Mouse (Mus musculus) embryonic facial prominence, embryonic 13.5 days (tissue): ENCODE data around the gene Fos. TPM values are rescaled to one million over a fixed set of nuclear protein-coding genes. Genes with fewer than 3 reads are reported as not detected.

ENCODE experiments used
- ATAC-seq: fragments of 200-750 bp; cut with Nextera tagmentation; 2 replicates; pipeline ENCODE4 v1.8.0; 2017; ENCODE audit warnings: low read depth; ENCODE audit not compliant: insufficient number of reproducible peaks, insufficient read depth, low FRiP score, low TSS enrichment
- H3K27ac ChIP-seq: fragments of 300-500 bp; sonication (generic); 2 replicates; pipeline ENCODE4 v1.5.1; 2015; ENCODE audit warnings: moderate library complexity, mild to moderate bottlenecking, inconsistent platforms
- H3K27me3 ChIP-seq: fragments of 300-500 bp; sonication (generic); 2 replicates; pipeline ENCODE4 v1.6.1; 2015; ENCODE audit warnings: mild to moderate bottlenecking, inconsistent platforms
- H3K36me3 ChIP-seq: fragments of 300-500 bp; sonication (generic); 2 replicates; pipeline ENCODE4 v1.6.1; 2015; ENCODE audit warnings: mild to moderate bottlenecking, inconsistent platforms
- H3K4me1 ChIP-seq: fragments of 300-500 bp; sonication (generic); 2 replicates; pipeline ENCODE4 v1.6.1; 2015; ENCODE audit warnings: inconsistent platforms
- H3K4me2 ChIP-seq: fragments of 300-500 bp; sonication (generic); 2 replicates; pipeline ENCODE4 v1.6.1; 2015; ENCODE audit warnings: moderate library complexity, mild to moderate bottlenecking, inconsistent platforms
- H3K4me3 ChIP-seq: fragments of 300-500 bp; sonication (generic); 2 replicates; pipeline ENCODE4 v1.5.1; 2015; ENCODE audit warnings: mild to moderate bottlenecking, inconsistent platforms
- H3K9ac ChIP-seq: fragments of 300-500 bp; sonication (generic); 2 replicates; pipeline ENCODE4 v1.6.1; 2015; ENCODE audit warnings: mild to moderate bottlenecking, inconsistent platforms
- H3K9me3 ChIP-seq: fragments of 300-500 bp; sonication (generic); 2 replicates; pipeline ENCODE4 v1.6.1; 2016; ENCODE audit warnings: inconsistent platforms
- WGBS: fragments of 180-500 bp; shearing (Covaris S2); methylation state at CpG from one replicate; pipeline ENCODE4 v1.1.7; 2015; ENCODE audit warnings: mixed read lengths; 5-methylcytosine and 5-hydroxymethylcytosine counted together
- polyA plus RNA-seq: library from polyadenylated mRNA; unstranded; fragments of >200 nt; fragmentation: Nextera tagmentation; extraction: Ambion mirVana; gene quantifications from 2 replicates; pipeline ENCODE4 v1.2.1, GENCODE M21; 2015

Gene Fos
- polyA plus RNA-seq, 1 experiment from 2014 or later: 7.3 TPM

GRCm38 (mm10) chr12:85462802-85463201 lies 10.9 kb upstream of the Fos start:
- Histone ChIP-seq H3K27ac (0 out of 2 replicates have a peak overlapping the region, but pooled peaks have one; percentile 22), H3K9ac (peak overlapping the region; percentile 44; the same call in 1 of the 2 replicates), H3K36me3 (no peaks in the 10 kb centered on the region)

DNA sequence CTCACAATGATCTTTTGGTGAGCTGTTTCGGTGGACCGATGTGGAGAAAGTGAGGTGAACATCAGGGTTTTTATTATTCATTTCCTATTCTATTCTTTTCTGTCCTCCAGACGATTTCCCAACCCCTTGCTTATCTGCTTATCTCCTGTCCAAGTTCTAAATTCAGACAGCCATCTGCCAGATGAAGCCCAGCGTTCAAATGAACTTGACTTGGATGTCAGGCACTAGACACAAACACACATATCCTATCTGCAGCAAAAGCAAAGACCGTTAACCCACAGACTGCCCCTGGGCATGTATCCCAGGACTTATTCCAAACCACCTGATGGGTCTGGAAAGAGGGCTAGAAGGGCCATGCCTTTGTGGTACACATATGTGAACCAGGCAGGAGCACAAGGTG lies 9.3 kb upstream of the Fos start:
- H3K9ac ChIP-seq: no peak overlapping the region
- H3K27me3 ChIP-seq: no peaks in the 10 kb centered on the region
- WGBS: 71% methylated on average over 5 of the region's 5 CpGs
- peaks cover 43% of the 10 kb centered on the region for H3K4me1 ChIP-seq
- H3K9me3 ChIP-seq: no peaks in the 10 kb centered on the region
- H3K36me3 ChIP-seq: no peaks in the 10 kb centered on the region
- ATAC-seq: no peak
- H3K4me3 ChIP-seq: no peak overlapping the region
- no peak overlapping the region for H3K27ac ChIP-seq
- H3K4me2 ChIP-seq: no peak overlapping the region

More at GRCm38 (mm10) chr12:85462802-85463201, 10.9 kb upstream of the Fos start:
- Histone ChIP-seq H3K4me3 (no peak overlapping the region), H3K27me3 (no peaks in the 10 kb centered on the region), H3K4me2 (no peak overlapping the region), H3K4me1 (peaks cover 30% of the 10 kb centered on the region), H3K9me3 (no peaks in the 10 kb centered on the region)
- WGBS: 49% methylated on average over 7 of the region's 7 CpGs
- no peak for ATAC-seq

DNA sequence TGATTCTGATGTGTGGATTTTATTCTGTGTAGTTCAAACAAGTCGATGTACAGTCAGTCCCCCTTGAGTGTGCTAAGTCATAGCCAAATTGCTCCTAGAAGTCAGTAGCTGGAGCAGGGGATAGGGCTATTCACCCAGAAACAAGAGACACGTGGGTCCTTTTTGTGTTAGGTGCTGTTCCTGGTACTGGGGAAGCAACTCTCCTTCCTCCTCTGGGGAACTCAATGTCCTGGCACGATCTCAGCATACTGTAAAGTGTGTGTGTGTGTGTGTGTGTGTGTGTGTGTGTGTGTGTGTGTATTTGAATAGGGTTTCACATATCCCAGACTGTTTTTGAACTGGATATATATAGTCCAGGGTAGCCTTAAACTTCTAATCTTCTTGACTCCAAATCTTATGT lies 8.8 kb upstream of the Fos start:
- Histone ChIP-seq H3K9ac (no peak overlapping the region), H3K4me3 (no peak overlapping the region), H3K9me3 (no peaks in the 10 kb centered on the region), H3K27ac (no peak overlapping the region), H3K4me1 (peaks cover 39% of the 10 kb centered on the region), H3K36me3 (no peaks in the 10 kb centered on the region), H3K27me3 (no peaks in the 10 kb centered on the region), H3K4me2 (no peak overlapping the region)
- ATAC-seq: no peak
- 61% methylated on average over 3 of the region's 3 CpGs for WGBS

DNA sequence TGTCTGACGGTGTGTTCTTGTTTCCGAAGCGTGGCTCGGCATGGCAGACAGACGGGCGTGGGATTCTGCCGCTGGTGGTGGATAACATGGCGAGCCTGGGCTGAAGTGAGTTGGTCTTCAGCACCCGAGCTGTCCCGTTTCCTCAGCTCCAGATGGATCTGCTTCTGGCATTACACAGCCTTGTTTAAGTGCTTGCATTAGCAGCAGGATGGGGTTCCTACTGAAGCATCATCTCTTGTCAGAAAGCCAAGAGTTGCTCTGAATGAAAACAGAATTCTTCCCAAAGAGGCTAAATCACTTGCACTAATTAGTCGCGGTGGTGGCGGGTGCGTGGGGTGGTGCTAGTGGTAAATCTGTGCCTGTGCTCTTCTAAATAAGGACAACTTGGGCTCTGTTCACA lies 5.8 kb upstream of the Fos start:
- peaks cover 38% of the 10 kb centered on the region for H3K4me1 ChIP-seq
- H3K36me3 ChIP-seq: no peaks in the 10 kb centered on the region
- peaks cover 10% of the 10 kb centered on the region; the same call in 1 of the 2 replicates for H3K27me3 ChIP-seq
- H3K27ac ChIP-seq: no peak overlapping the region
- no peak overlapping the region for H3K4me2 ChIP-seq
- 67% methylated on average over 14 of the region's 14 CpGs for WGBS
- no peak overlapping the region for H3K4me3 ChIP-seq
- ATAC-seq: no peak
- no peak overlapping the region for H3K9ac ChIP-seq
- H3K9me3 ChIP-seq: no peaks in the 10 kb centered on the region

- H3K27me3 ChIP-seq: peaks cover 10% of the 10 kb centered on the region; the same call in 1 of the 2 replicates
- H3K9me3 ChIP-seq: no peaks in the 10 kb centered on the region
- WGBS: 76% methylated on average over 12 of the region's 12 CpGs
- no peak for ATAC-seq
- peaks cover 37% of the 10 kb centered on the region for H3K4me1 ChIP-seq
- no peak overlapping the region for H3K4me3 ChIP-seq
- no peak overlapping the region for H3K4me2 ChIP-seq
- H3K27ac ChIP-seq: no peak overlapping the region
- H3K9ac ChIP-seq: no peak overlapping the region; the same call in 1 of the 2 replicates
- no peaks in the 10 kb centered on the region for H3K36me3 ChIP-seq
These were observed 5.0 kb upstream of the Fos start for GRCm38 (mm10) chr12:85468666-85469065.

- H3K27me3 ChIP-seq: peaks cover 38% of the 10 kb centered on the region
- peak overlapping the region; percentile 99 for H3K4me2 ChIP-seq
- peak overlapping the region; percentile 71 for H3K9ac ChIP-seq
- H3K4me1 ChIP-seq: peaks cover 61% of the 10 kb centered on the region
- under 1% methylated on average over 42 of the region's 42 CpGs for WGBS
- no peak for ATAC-seq
- H3K9me3 ChIP-seq: no peaks in the 10 kb centered on the region
- no peaks in the 10 kb centered on the region for H3K36me3 ChIP-seq
- peak overlapping the region; percentile 44; the same call in 1 of the 2 replicates for H3K27ac ChIP-seq
- H3K4me3 ChIP-seq: peak overlapping the region; percentile 53
These were observed 1.6 kb upstream of the Fos start for GRCm38 (mm10) chr12:85471920-85472655.

- H3K4me1 ChIP-seq: peaks cover 55% of the 10 kb centered on the region
- H3K9ac ChIP-seq: peak overlapping the region; percentile 71
- peak overlapping the region; percentile 53 for H3K4me3 ChIP-seq
- H3K27ac ChIP-seq: peak overlapping the region; percentile 44; the same call in 1 of the 2 replicates
- H3K4me2 ChIP-seq: peak overlapping the region; percentile 99
- no peaks in the 10 kb centered on the region for H3K36me3 ChIP-seq
- under 1% methylated on average over 23 of the region's 23 CpGs for WGBS
- H3K27me3 ChIP-seq: peaks cover 41% of the 10 kb centered on the region
- no peaks in the 10 kb centered on the region for H3K9me3 ChIP-seq
- ATAC-seq: 0 out of 2 replicates have a peak, but pooled peaks have one; percentile 0
These were observed 857 bp upstream of the Fos start for GRCm38 (mm10) chr12:85472656-85473410.

GRCm38 (mm10) chr12:85474298-85475231 lies 875 bp downstream of the Fos start:
- H3K27me3 ChIP-seq: peaks cover 41% of the 10 kb centered on the region
- H3K4me1 ChIP-seq: peaks cover 41% of the 10 kb centered on the region
- no peaks in the 10 kb centered on the region for H3K9me3 ChIP-seq
- no peak for ATAC-seq
- H3K4me3 ChIP-seq: peak overlapping the region; percentile 53
- H3K9ac ChIP-seq: peak overlapping the region; percentile 71
- peak overlapping the region; percentile 78; the same call in 1 of the 2 replicates for H3K27ac ChIP-seq
- H3K4me2 ChIP-seq: peak overlapping the region; percentile 99
- under 1% methylated on average over 49 of the region's 49 CpGs for WGBS
- no peaks in the 10 kb centered on the region for H3K36me3 ChIP-seq

DNA sequence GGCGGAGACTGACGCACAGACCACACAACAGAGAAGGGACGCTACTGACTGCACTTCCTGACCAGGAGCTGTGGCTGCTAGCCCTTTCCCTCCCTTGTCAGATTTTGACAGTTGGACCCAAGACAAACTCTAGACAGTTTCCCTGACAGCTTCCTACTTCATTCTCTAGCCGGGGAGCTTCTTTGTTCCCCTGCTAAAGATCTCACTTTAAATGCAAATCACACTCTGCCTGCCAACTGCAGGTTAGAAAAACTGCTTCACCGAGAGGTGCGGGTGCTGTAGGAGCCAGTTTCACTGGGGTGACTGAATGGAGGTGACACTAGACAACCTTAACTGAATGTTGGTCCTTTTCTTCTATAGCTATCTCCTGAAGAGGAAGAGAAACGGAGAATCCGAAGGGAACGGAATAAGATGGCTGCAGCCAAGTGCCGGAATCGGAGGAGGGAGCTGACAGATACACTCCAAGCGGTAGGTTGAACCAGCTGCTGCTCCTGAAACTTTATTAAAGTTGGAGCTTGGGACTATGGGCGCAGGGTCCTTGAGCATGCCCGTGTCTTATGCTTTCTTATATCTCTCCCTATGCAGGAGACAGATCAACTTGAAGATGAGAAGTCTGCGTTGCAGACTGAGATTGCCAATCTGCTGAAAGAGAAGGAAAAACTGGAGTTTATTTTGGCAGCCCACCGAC lies 1.7 kb downstream of the Fos start:
- WGBS: 13% methylated on average over 14 of the region's 16 CpGs
- no peak overlapping the region for H3K27ac ChIP-seq

DNA sequence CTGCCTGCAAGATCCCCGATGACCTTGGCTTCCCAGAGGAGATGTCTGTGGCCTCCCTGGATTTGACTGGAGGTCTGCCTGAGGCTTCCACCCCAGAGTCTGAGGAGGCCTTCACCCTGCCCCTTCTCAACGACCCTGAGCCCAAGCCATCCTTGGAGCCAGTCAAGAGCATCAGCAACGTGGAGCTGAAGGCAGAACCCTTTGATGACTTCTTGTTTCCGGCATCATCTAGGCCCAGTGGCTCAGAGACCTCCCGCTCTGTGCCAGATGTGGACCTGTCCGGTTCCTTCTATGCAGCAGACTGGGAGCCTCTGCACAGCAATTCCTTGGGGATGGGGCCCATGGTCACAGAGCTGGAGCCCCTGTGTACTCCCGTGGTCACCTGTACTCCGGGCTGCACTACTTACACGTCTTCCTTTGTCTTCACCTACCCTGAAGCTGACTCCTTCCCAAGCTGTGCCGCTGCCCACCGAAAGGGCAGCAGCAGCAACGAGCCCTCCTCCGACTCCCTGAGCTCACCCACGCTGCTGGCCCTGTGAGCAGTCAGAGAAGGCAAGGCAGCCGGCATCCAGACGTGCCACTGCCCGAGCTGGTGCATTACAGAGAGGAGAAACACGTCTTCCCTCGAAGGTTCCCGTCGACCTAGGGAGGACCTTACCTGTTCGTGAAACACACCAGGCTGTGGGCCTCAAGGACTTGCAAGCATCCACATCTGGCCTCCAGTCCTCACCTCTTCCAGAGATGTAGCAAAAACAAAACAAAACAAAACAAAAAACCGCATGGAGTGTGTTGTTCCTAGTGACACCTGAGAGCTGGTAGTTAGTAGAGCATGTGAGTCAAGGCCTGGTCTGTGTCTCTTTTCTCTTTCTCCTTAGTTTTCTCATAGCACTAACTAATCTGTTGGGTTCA lies 2.5 kb downstream of the Fos start:
- H3K36me3 ChIP-seq: no peaks in the 10 kb centered on the region
- peak overlapping the region; percentile 99 for H3K4me2 ChIP-seq
- WGBS: 32% methylated on average over 23 of the region's 23 CpGs
- H3K4me3 ChIP-seq: peak overlapping the region; percentile 53
- ATAC-seq: no peak
- H3K27me3 ChIP-seq: peaks cover 39% of the 10 kb centered on the region
- peaks cover 48% of the 10 kb centered on the region for H3K4me1 ChIP-seq
- H3K9ac ChIP-seq: 0 out of 2 replicates have a peak overlapping the region, but pooled peaks have one; percentile 40
- H3K27ac ChIP-seq: no peak overlapping the region
- H3K9me3 ChIP-seq: no peaks in the 10 kb centered on the region

More for the DNA sequence above, 1.7 kb downstream of the Fos start:
- peaks cover 48% of the 10 kb centered on the region for H3K4me1 ChIP-seq
- peaks cover 41% of the 10 kb centered on the region for H3K27me3 ChIP-seq
- H3K9me3 ChIP-seq: no peaks in the 10 kb centered on the region
- H3K4me3 ChIP-seq: peak overlapping the region; percentile 53
- peak overlapping the region; percentile 99 for H3K4me2 ChIP-seq
- no peaks in the 10 kb centered on the region for H3K36me3 ChIP-seq
- H3K9ac ChIP-seq: no peak overlapping the region
- ATAC-seq: no peak
